Mouse (Mus musculus) small intestine, adult 2 months (tissue): ENCODE results near the gene Pex11b.
A peak's percentile ranks its signal among the peaks of the same experiment; 100 is the strongest.

Experiments used
- CTCF ChIP-seq: fragments of 200-500 bp; IDR thresholded peaks from 2 replicates; pipeline ENCODE4 v1.5.1; 2012; ENCODE audit warnings: low read depth, mild to moderate bottlenecking, control low read depth, inconsistent platforms, low read length, moderate library complexity, mixed read lengths; ENCODE audit not compliant: insufficient replicate concordance, insufficient read length; ENCODE audit errors: extremely low read depth
- POLR2A ChIP-seq: fragments of 200-500 bp; IDR thresholded peaks from 2 replicates; pipeline ENCODE4 v1.6.1; 2012; ENCODE audit warnings: low read depth, mild to moderate bottlenecking, control low read depth, inconsistent platforms, low read length, moderate library complexity

GRCm38 (mm10) chr3:96629729-96630600, 5.2 kb upstream of the Pex11b start, which contains the start of gene Rbm8a:
- TF ChIP-seq POLR2A (peak; percentile 80), CTCF (no peak)
